Mouse (Mus musculus): ENCODE data around the gene Edil3. TPM values are rescaled to one million over a fixed set of nuclear protein-coding genes. Genes with fewer than 3 reads are reported as not detected.
"Not testable (repeated sequence)": the region's sequence is repeated elsewhere in the genome, so short reads cannot be mapped to it uniquely, and the experiment has no call there.

The Edil3 gene
- polyA plus RNA-seq, 1 experiment from 2014 or later: 2.7 TPM

- Histone ChIP-seq H3K9ac (ENCODE audit: low read depth, low read length) (no peak overlapping the region), H3K4me1 (replicated peaks; ENCODE audit: control insufficient read depth, insufficient read depth, low read length) (no peaks in the 10 kb centered on the region), H3K27me3 (replicated peaks; ENCODE audit: control insufficient read depth, insufficient read depth, low read length) (no peaks in the 10 kb centered on the region), H3K9me3 (ENCODE audit: control insufficient read depth, low read length) (no peaks in the 10 kb centered on the region), H3K27ac (ENCODE audit: low read depth, low read length) (no peak overlapping the region), H3K4me2 (no peak overlapping the region), H3K4me3 (ENCODE audit: low read depth, low read length) (no peak overlapping the region), H3K36me3 (ENCODE audit: control insufficient read depth, insufficient read depth, low read length) (no peaks in the 10 kb centered on the region)
- ATAC-seq (replicated peaks; ENCODE audit: low FRiP score): no peak
- no peak for DNase-seq (ENCODE audit: low spot score)
- WGBS: 66% methylated on average over 3 of the region's 3 CpGs
Measured at GRCm38 (mm10) chr13:89029817-89030539, 208.7 kb downstream of the Edil3 start.

DNA sequence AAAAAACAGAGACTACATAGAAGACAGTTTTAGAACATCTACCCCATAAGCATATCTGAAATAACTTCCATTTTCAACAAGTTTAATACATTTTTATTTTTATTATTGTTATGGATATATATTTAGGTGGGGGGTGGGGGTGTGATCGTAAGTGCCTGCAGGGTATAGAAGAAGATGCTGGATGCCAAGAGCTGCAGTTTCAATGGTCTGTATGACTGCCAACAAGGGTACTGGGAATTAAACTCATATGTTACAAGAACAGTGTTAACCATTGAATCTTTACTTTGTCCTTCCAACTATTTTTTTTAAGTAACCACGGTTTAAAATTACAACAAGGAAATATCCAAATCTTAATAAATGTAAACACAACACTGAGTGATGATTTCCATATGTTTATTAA lies 214.4 kb downstream of the Edil3 start:
- no peak for DNase-seq (ENCODE audit: low spot score)
- Histone ChIP-seq H3K9me3 (ENCODE audit: control insufficient read depth, low read length) (no peaks in the 10 kb centered on the region), H3K4me2 (no peak overlapping the region), H3K4me3 (ENCODE audit: low read depth, low read length) (no peak overlapping the region), H3K4me1 (replicated peaks; ENCODE audit: control insufficient read depth, insufficient read depth, low read length) (no peaks in the 10 kb centered on the region), H3K27me3 (replicated peaks; ENCODE audit: control insufficient read depth, insufficient read depth, low read length) (no peaks in the 10 kb centered on the region), H3K9ac (ENCODE audit: low read depth, low read length) (no peak overlapping the region), H3K36me3 (ENCODE audit: control insufficient read depth, insufficient read depth, low read length) (no peaks in the 10 kb centered on the region), H3K27ac (ENCODE audit: low read depth, low read length) (no peak overlapping the region)
- no peak for ATAC-seq (replicated peaks; ENCODE audit: low FRiP score)
- WGBS: 77% methylated on average over 2 of the region's 2 CpGs

DNA sequence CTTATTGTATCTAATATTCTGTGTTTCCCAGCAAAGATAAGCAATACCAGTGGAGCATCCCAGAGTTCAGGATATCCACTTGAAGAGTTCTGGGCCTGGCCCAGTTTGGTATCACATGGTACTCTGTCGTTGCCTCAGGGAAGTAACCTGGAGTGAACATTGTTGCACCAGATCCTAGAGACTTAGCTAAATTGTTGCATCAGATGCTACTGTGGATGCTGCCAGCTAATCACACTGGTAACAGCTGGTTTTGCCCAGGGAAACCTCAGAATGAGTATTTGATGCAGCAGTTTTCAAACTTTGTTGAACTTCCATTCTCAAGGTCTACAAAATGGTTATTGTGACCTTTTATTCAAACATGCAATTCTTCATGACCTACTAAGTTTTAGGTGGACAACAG lies 220.2 kb downstream of the Edil3 start:
- WGBS: 83% methylated on average over 1 of the region's 1 CpGs
- no peaks in the 10 kb centered on the region for H3K36me3 ChIP-seq (ENCODE audit: control insufficient read depth, insufficient read depth, low read length)

DNA sequence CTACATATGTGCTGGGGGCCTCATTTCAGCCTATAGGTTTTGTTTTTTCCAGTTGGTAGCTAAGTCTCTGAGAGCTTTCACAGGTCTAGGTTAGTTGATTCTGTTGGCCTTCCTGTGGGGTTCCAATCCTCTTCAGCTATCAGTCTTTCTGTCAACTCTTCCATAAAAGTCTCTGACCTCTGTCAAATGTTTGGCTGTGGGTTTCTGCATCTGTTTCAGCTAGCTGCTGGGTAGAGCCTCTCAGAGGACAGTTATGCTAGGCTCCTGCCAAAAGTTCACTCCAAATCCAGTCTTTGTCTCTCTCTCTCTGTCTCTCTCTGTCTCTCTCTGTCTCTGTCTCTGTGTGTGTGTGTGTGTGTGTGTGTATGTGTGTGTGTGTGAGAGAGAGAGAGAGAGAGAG lies 248.9 kb downstream of the Edil3 start:
- not testable (repeated sequence) for H3K27me3 ChIP-seq (replicated peaks; ENCODE audit: control insufficient read depth, insufficient read depth, low read length); H3K9me3 ChIP-seq (ENCODE audit: control insufficient read depth, low read length)

More for the DNA sequence above, 220.2 kb downstream of the Edil3 start:
- no peak for DNase-seq (ENCODE audit: low spot score)
- H3K4me1 ChIP-seq (replicated peaks; ENCODE audit: control insufficient read depth, insufficient read depth, low read length): no peaks in the 10 kb centered on the region
- no peak overlapping the region for H3K27ac ChIP-seq (ENCODE audit: low read depth, low read length)
- H3K9me3 ChIP-seq (ENCODE audit: control insufficient read depth, low read length): no peaks in the 10 kb centered on the region
- no peak overlapping the region for H3K4me2 ChIP-seq
- H3K27me3 ChIP-seq (replicated peaks; ENCODE audit: control insufficient read depth, insufficient read depth, low read length): no peaks in the 10 kb centered on the region
- no peak overlapping the region for H3K9ac ChIP-seq (ENCODE audit: low read depth, low read length)
- H3K4me3 ChIP-seq (ENCODE audit: low read depth, low read length): no peak overlapping the region
- no peak for ATAC-seq (replicated peaks; ENCODE audit: low FRiP score)

GRCm38 (mm10) chr13:89076212-89076611 lies 254.9 kb downstream of the Edil3 start:
- DNase-seq (ENCODE audit: low spot score) (no peak), ATAC-seq (replicated peaks; ENCODE audit: low FRiP score) (no peak)
- 86% methylated on average over 1 of the region's 1 CpGs for WGBS
- Histone ChIP-seq H3K27ac (ENCODE audit: low read depth, low read length) (no peak overlapping the region), H3K4me3 (ENCODE audit: low read depth, low read length) (no peak overlapping the region), H3K27me3 (replicated peaks; ENCODE audit: control insufficient read depth, insufficient read depth, low read length) (no peaks in the 10 kb centered on the region), H3K9ac (ENCODE audit: low read depth, low read length) (no peak overlapping the region), H3K4me2 (no peak overlapping the region), H3K9me3 (ENCODE audit: control insufficient read depth, low read length) (no peaks in the 10 kb centered on the region), H3K4me1 (replicated peaks; ENCODE audit: control insufficient read depth, insufficient read depth, low read length) (no peaks in the 10 kb centered on the region), H3K36me3 (ENCODE audit: control insufficient read depth, insufficient read depth, low read length) (no peaks in the 10 kb centered on the region)

More for the DNA sequence above, 248.9 kb downstream of the Edil3 start:
- not testable (repeated sequence) for ATAC-seq (replicated peaks; ENCODE audit: low FRiP score); DNase-seq (ENCODE audit: low spot score); H3K4me3 ChIP-seq (ENCODE audit: low read depth, low read length); H3K4me1 ChIP-seq (replicated peaks; ENCODE audit: control insufficient read depth, insufficient read depth, low read length); H3K4me2 ChIP-seq; H3K36me3 ChIP-seq (ENCODE audit: control insufficient read depth, insufficient read depth, low read length); H3K27ac ChIP-seq (ENCODE audit: low read depth, low read length); H3K9ac ChIP-seq (ENCODE audit: low read depth, low read length)

- H3K9ac ChIP-seq (ENCODE audit: low read depth, low read length): no peak overlapping the region
- WGBS: 70% methylated on average over 1 of the region's 1 CpGs
- H3K4me2 ChIP-seq: no peak overlapping the region
- H3K36me3 ChIP-seq (ENCODE audit: control insufficient read depth, insufficient read depth, low read length): no peaks in the 10 kb centered on the region
- no peak for ATAC-seq (replicated peaks; ENCODE audit: low FRiP score)
- no peak overlapping the region for H3K4me3 ChIP-seq (ENCODE audit: low read depth, low read length)
- DNase-seq (ENCODE audit: low spot score): no peak
- H3K9me3 ChIP-seq (ENCODE audit: control insufficient read depth, low read length): no peaks in the 10 kb centered on the region
- H3K27me3 ChIP-seq (replicated peaks; ENCODE audit: control insufficient read depth, insufficient read depth, low read length): no peaks in the 10 kb centered on the region
- H3K27ac ChIP-seq (ENCODE audit: low read depth, low read length): no peak overlapping the region
- H3K4me1 ChIP-seq (replicated peaks; ENCODE audit: control insufficient read depth, insufficient read depth, low read length): no peaks in the 10 kb centered on the region
Measured at GRCm38 (mm10) chr13:89105889-89106288, 284.6 kb downstream of the Edil3 start.

DNA sequence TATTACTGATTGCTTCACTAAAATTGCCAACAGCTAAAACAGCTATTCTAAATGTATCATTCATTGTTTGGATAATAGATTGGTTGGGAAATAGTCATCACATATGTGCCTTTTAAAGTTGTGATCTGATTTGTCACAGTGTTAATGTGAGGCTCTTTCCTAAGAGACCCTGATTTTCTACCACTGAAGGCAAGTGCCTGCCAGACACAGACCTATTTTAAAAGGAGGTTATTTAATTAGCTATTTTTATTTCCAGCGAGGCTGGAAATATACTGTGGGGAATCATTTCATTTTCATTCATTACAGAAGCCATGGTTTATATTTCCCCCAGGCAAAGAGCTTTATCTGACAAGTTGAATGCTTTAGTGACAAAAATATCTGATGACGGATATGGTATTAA lies 296.3 kb downstream of the Edil3 start:
- no peaks in the 10 kb centered on the region for H3K4me1 ChIP-seq (replicated peaks; ENCODE audit: control insufficient read depth, insufficient read depth, low read length)

GRCm38 (mm10) chr13:89119809-89120208 lies 298.5 kb downstream of the Edil3 start:
- 76% methylated on average over 8 of the region's 8 CpGs for WGBS

More for the DNA sequence above, 296.3 kb downstream of the Edil3 start:
- Histone ChIP-seq H3K4me2 (no peak overlapping the region), H3K27ac (ENCODE audit: low read depth, low read length) (no peak overlapping the region), H3K36me3 (ENCODE audit: control insufficient read depth, insufficient read depth, low read length) (no peaks in the 10 kb centered on the region), H3K9me3 (ENCODE audit: control insufficient read depth, low read length) (no peaks in the 10 kb centered on the region), H3K27me3 (replicated peaks; ENCODE audit: control insufficient read depth, insufficient read depth, low read length) (no peaks in the 10 kb centered on the region), H3K9ac (ENCODE audit: low read depth, low read length) (no peak overlapping the region), H3K4me3 (ENCODE audit: low read depth, low read length) (no peak overlapping the region)
- WGBS: 58% methylated on average over 2 of the region's 2 CpGs
- DNase-seq (ENCODE audit: low spot score) (no peak), ATAC-seq (replicated peaks; ENCODE audit: low FRiP score) (no peak)

GRCm38 (mm10) chr13:89122511-89123253 lies 301.4 kb downstream of the Edil3 start:
- 70% methylated on average over 6 of the region's 6 CpGs for WGBS
- H3K27ac ChIP-seq (ENCODE audit: low read depth, low read length): no peak overlapping the region
- ATAC-seq (replicated peaks; ENCODE audit: low FRiP score): no peak
- H3K9ac ChIP-seq (ENCODE audit: low read depth, low read length): no peak overlapping the region
- no peak overlapping the region for H3K4me3 ChIP-seq (ENCODE audit: low read depth, low read length)
- no peaks in the 10 kb centered on the region for H3K9me3 ChIP-seq (ENCODE audit: control insufficient read depth, low read length)
- H3K4me1 ChIP-seq (replicated peaks; ENCODE audit: control insufficient read depth, insufficient read depth, low read length): no peaks in the 10 kb centered on the region
- H3K36me3 ChIP-seq (ENCODE audit: control insufficient read depth, insufficient read depth, low read length): no peaks in the 10 kb centered on the region
- no peaks in the 10 kb centered on the region for H3K27me3 ChIP-seq (replicated peaks; ENCODE audit: control insufficient read depth, insufficient read depth, low read length)
- no peak for DNase-seq (ENCODE audit: low spot score)
- no peak overlapping the region for H3K4me2 ChIP-seq

More at GRCm38 (mm10) chr13:89119809-89120208, 298.5 kb downstream of the Edil3 start:
- no peaks in the 10 kb centered on the region for H3K36me3 ChIP-seq (ENCODE audit: control insufficient read depth, insufficient read depth, low read length)
- H3K4me3 ChIP-seq (ENCODE audit: low read depth, low read length): no peak overlapping the region
- ATAC-seq (replicated peaks; ENCODE audit: low FRiP score) (no peak), DNase-seq (ENCODE audit: low spot score) (no peak)
- H3K9me3 ChIP-seq (ENCODE audit: control insufficient read depth, low read length): no peaks in the 10 kb centered on the region
- no peak overlapping the region for H3K9ac ChIP-seq (ENCODE audit: low read depth, low read length)
- H3K4me2 ChIP-seq: no peak overlapping the region
- H3K27me3 ChIP-seq (replicated peaks; ENCODE audit: control insufficient read depth, insufficient read depth, low read length): no peaks in the 10 kb centered on the region
- H3K27ac ChIP-seq (ENCODE audit: low read depth, low read length): no peak overlapping the region
- no peaks in the 10 kb centered on the region for H3K4me1 ChIP-seq (replicated peaks; ENCODE audit: control insufficient read depth, insufficient read depth, low read length)

All from liver, embryonic 11.5 days (tissue).